ENCODE assay signal across 18 mouse cellular contexts in the genomic region with DNA sequence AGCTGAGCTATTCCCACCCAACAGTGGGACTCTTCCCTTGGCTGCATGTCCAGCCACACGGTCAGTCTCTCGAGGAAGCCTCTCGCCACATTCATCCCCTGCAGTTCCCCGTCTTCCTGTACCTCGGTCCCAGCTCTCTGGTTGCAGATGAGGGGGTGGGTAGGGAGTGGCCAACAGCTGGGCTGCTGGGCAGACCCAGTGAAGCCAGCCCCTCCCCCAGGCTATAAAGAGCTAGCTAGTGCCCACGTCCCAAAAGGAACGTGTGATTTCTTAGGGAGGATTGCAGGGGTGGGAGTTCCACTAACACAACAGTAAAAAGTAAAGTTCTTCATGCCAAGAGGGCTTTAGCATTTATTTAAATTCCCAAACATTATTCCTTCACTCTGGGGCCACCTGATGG.
DNase-seq lines count a peak whose midpoint lies in the region; ATAC-seq lines count a peak whose summit lies in the region.
"Had no signal": no experiment of that assay in that cellular context is flagged by ENCODE, and none has a peak within 500 bp of the region (broad histone marks: within the 10 kb centered on the region; RNA-seq: fewer than 3 reads in every experiment).

No protein-coding gene starts in this region.

- H3K4me3 ChIP-seq in embryonic facial prominence, embryonic 14.5 days (ENCODE audit: low read depth, low read length), result no peak overlapping the region
- no peak overlapping the region for H3K4me3 ChIP-seq in embryonic facial prominence, embryonic 10.5 days
- no peak overlapping the region for H3K4me3 ChIP-seq in kidney, embryonic 15.5 days (replicated peaks)
- peak overlapping the region; percentile 59 for H3K4me3 ChIP-seq in megakaryocyte, embryonic 14.5 days (replicated peaks)
- H3K4me3 ChIP-seq: forebrain, embryonic 12.5 days; hindbrain, embryonic 15.5 days; midbrain, embryonic 15.5 days; stomach, embryonic 15.5 days had no signal

- no peak overlapping the region for H3K9ac ChIP-seq in embryonic facial prominence, embryonic 14.5 days (ENCODE audit: low read depth, low read length)
- H3K9ac ChIP-seq in kidney, embryonic 15.5 days, result no peak overlapping the region
- H3K9ac ChIP-seq: forebrain, embryonic 12.5 days; hindbrain, embryonic 15.5 days; midbrain, embryonic 15.5 days; stomach, embryonic 15.5 days had no signal

- no peaks in the 10 kb centered on the region for H3K9me3 ChIP-seq in embryonic facial prominence, embryonic 14.5 days (ENCODE audit: control insufficient read depth, low read length)
- no peaks in the 10 kb centered on the region for H3K9me3 ChIP-seq in embryonic facial prominence, embryonic 10.5 days
- no peaks in the 10 kb centered on the region for H3K9me3 ChIP-seq in kidney, embryonic 15.5 days (replicated peaks)
- no peaks in the 10 kb centered on the region for H3K9me3 ChIP-seq in megakaryocyte, embryonic 14.5 days
- H3K9me3 ChIP-seq: forebrain, embryonic 12.5 days; hindbrain, embryonic 15.5 days; midbrain, embryonic 15.5 days; stomach, embryonic 15.5 days had no signal

- no peak for ATAC-seq in embryonic facial prominence, embryonic 14.5 days (ENCODE audit: low read depth)
- ATAC-seq in kidney, embryonic 15.5 days (replicated peaks; ENCODE audit: low FRiP score), result peak; percentile 61
- ATAC-seq in megakaryocyte, adult 5-6 weeks (ENCODE audit: poor library complexity, severe bottlenecking), result no peak
- ATAC-seq: intestine, embryonic 16.5 days; midbrain, embryonic 15.5 days had no signal

- peaks cover 12% of the 10 kb centered on the region for H3K4me1 ChIP-seq in embryonic facial prominence, embryonic 14.5 days (ENCODE audit: control insufficient read depth, insufficient read depth, low read length)
- peaks cover 18% of the 10 kb centered on the region for H3K4me1 ChIP-seq in embryonic facial prominence, embryonic 10.5 days
- H3K4me1 ChIP-seq in kidney, embryonic 15.5 days, result peaks cover 27% of the 10 kb centered on the region
- peaks cover 9% of the 10 kb centered on the region for H3K4me1 ChIP-seq in megakaryocyte, embryonic 14.5 days

- H3K27ac ChIP-seq in embryonic facial prominence, embryonic 14.5 days (replicated peaks; ENCODE audit: low read depth, low read length), result no peak overlapping the region
- no peak overlapping the region for H3K27ac ChIP-seq in embryonic facial prominence, embryonic 10.5 days (replicated peaks)
- H3K27ac ChIP-seq in kidney, embryonic 15.5 days, result no peak overlapping the region
- H3K27ac ChIP-seq: forebrain, embryonic 12.5 days; hindbrain, embryonic 15.5 days; midbrain, embryonic 15.5 days; stomach, embryonic 15.5 days had no signal

- 18% methylated on average over 7 of the region's 7 CpGs for WGBS in embryonic facial prominence, embryonic 14.5 days
- WGBS in embryonic facial prominence, embryonic 10.5 days, result 28% methylated on average over 7 of the region's 7 CpGs
- 1% methylated on average over 7 of the region's 7 CpGs for WGBS in kidney, embryonic 15.5 days

- H3K27me3 ChIP-seq in embryonic facial prominence, embryonic 14.5 days (replicated peaks; ENCODE audit: control insufficient read depth, insufficient read depth, low read length), result no peaks in the 10 kb centered on the region
- H3K27me3 ChIP-seq in embryonic facial prominence, embryonic 10.5 days (replicated peaks; ENCODE audit: low read depth, poor library complexity, severe bottlenecking), result no peaks in the 10 kb centered on the region
- H3K27me3 ChIP-seq in kidney, embryonic 15.5 days, result peaks cover 19% of the 10 kb centered on the region
- peaks cover 26% of the 10 kb centered on the region for H3K27me3 ChIP-seq in megakaryocyte, embryonic 14.5 days (replicated peaks)
- H3K27me3 ChIP-seq: hindbrain, embryonic 15.5 days; stomach, embryonic 15.5 days had no signal

- DNase-seq in embryonic facial prominence, embryonic 14.5 days (ENCODE audit: low spot score), result peak; percentile 51
- DNase-seq in embryonic facial prominence, embryonic 10.5 days (ENCODE audit: low spot score), result no peak
- no peak for DNase-seq in kidney, postnatal 10 days
- DNase-seq in spleen, postnatal 10 days (ENCODE audit: low spot score in 2 of 2), result no peak
- no peak for DNase-seq in urinary bladder, postnatal 10 days (ENCODE audit: low spot score)
- DNase-seq: embryo, embryonic 11 days; layer of hippocampus, postnatal 36 days; lung, adult 2 months; retina, postnatal 1 day; spleen, adult 18-20 months had no signal

- no peak overlapping the region for H3K4me2 ChIP-seq in embryonic facial prominence, embryonic 14.5 days (ENCODE audit: low read depth, low read length)
- H3K4me2 ChIP-seq in kidney, embryonic 15.5 days, result peak overlapping the region; percentile 35
- H3K4me2 ChIP-seq: forebrain, embryonic 12.5 days; hindbrain, embryonic 15.5 days; midbrain, embryonic 15.5 days; stomach, embryonic 15.5 days had no signal

- H3K36me3 ChIP-seq in embryonic facial prominence, embryonic 14.5 days (ENCODE audit: control insufficient read depth, insufficient read depth, low read length), result no peaks in the 10 kb centered on the region
- no peaks in the 10 kb centered on the region for H3K36me3 ChIP-seq in embryonic facial prominence, embryonic 10.5 days (replicated peaks)
- H3K36me3 ChIP-seq in kidney, embryonic 15.5 days, result no peaks in the 10 kb centered on the region
- H3K36me3 ChIP-seq in megakaryocyte, embryonic 14.5 days (replicated peaks; ENCODE audit: low read length), result no peaks in the 10 kb centered on the region
- H3K36me3 ChIP-seq: forebrain, embryonic 12.5 days; hindbrain, embryonic 15.5 days; midbrain, embryonic 15.5 days; stomach, embryonic 15.5 days had no signal
